Mouse (Mus musculus) v-Abl transformed pro-B cells (cell line): ENCODE data around the gene Kazn.

Experiments used
- in situ Hi-C, 2 experiments: fragments of 400-800 bp; cut with MboI; formaldehyde crosslinking; loops; one replicate each; pipeline ENCODE4 v1.15.1; 2025; ENCODE audit not compliant: unreplicated experiment in 2 of 2

Gene Kazn

DNA sequence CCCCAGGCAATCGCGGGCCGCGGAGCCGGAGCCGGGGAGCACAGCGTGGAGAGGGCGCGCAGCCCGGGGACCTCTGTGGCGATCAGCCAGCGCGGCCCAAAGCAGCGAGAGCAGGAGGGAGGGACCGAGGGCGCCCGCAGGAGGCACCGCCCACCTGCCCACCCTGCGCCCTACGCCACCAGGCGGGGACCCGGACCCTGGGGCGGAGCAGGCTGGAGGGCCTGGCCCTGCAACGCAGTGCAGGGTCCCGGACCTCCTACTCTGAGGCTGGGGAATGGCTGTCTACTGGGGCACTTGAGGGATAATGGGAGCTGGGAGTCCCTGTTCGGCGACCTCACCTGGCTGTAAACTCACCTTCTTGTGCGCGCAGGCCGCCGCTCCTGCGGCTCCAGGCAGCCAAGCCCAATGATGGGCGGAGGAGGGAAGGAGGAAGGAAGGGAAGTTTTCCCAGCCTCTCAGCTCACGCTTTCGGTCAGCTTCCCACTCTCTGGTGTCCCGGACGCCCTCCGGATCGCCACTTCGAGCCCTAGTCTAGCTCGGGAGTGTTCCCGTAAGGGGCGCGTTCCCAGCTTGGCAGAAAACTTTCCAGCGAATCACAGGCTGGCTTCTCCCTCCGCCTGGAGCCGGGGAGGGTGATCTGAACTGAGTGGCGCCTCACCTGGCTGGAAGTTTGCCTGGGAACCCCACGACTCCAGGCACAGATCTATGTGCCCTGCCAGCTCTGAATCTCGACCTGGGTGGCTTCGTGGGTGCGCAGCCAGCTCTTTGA lies 154.9 kb downstream of the Kazn start, which contains the start of gene Tmem51:
Tmem51 (minus strand) TSS at position 174 of the 769 bp plus-strand sequence.
- in situ Hi-C loops = no loop called here

DNA sequence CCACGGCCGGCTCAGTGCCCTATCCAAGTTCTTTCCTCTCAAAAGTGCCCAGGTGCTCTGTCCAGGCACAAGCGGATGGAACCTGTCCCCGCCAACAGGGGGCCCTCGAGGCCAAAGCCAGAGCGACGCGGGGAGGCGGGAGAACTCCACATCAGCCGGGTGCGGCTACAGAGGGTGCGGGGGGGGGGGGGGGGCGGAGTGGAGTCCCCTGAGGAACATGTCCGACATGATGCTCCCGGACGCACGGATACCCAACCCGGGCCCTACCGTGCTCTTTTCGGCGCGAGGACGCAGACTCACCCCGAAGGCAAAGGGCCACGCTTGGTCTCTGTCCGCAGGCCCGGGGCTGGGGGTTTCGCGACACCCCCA lies 155.5 kb downstream of the Kazn start:
- in situ Hi-C loops = no loop called here

DNA sequence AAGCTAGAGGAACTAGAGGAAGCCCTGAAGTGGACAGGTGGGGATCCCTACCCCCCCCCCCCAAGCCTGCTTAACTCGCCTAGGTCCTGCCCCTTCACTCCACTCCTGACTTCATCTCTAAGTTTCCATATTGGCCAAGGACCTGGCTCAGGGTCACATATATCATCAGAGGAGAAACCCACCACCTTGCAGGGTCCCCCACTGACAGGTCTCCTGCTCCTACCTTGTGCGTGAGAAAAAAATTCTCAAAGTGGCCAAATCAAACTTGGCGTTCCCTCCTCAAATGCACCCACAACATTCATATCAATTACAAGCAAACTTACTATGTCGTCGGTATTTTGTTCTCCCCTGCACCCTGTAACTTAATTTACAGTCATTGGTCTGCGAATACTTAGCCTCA lies 156.0 kb downstream of the Kazn start:
- in situ Hi-C loops = no loop called here

DNA sequence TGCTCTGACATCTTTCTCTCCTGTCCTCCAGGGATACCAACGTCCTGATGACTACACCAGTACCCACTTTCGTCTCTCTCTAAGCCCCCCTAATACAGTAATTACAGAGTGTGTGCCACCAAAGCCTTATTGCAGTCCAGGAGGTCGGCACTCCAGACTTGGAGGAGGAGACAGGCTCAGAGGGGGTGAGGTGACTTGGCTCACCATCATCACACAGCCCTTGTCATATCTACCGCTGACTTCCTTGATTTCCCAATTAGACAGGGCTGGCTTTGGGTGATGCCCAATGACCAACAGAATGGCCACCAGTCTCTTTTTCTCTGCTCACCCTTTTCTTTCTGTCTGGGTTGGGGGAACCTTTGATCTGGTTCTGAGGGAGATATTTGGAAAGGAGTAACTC lies 156.5 kb downstream of the Kazn start:
- in situ Hi-C loops = no loop called here

DNA sequence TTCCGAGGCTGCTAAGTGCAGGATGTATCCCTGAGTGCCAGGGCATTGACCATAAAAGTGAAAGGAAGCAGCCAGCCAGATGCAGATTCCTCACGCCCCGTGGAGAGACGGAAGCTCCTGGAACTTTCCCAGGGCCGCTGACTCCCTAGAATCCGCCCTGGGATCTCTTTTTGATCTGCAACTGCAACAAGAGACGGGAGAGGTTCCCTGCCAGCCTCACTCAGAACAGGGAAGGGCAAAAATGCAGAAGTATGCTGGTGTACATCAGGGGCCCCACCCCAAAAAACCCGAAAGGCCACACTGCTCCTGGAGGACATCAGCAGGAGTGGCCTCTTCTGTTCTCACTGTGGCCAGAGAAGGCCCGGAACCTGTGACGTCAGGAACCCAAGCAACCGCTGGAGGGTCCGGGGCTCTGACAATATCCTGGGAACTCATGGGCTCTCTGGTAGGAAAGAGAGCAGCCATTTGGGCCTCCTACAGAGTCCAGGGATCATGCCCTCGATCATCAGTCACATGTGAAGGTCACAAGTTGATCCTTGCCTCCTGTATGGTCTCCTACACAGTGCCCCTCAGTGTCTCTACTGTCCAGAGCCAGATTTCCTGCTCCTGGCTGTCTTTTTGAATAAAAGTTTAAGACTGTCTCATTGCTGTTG lies 157.4 kb downstream of the Kazn start:
- in situ Hi-C loops = no loop called here

DNA sequence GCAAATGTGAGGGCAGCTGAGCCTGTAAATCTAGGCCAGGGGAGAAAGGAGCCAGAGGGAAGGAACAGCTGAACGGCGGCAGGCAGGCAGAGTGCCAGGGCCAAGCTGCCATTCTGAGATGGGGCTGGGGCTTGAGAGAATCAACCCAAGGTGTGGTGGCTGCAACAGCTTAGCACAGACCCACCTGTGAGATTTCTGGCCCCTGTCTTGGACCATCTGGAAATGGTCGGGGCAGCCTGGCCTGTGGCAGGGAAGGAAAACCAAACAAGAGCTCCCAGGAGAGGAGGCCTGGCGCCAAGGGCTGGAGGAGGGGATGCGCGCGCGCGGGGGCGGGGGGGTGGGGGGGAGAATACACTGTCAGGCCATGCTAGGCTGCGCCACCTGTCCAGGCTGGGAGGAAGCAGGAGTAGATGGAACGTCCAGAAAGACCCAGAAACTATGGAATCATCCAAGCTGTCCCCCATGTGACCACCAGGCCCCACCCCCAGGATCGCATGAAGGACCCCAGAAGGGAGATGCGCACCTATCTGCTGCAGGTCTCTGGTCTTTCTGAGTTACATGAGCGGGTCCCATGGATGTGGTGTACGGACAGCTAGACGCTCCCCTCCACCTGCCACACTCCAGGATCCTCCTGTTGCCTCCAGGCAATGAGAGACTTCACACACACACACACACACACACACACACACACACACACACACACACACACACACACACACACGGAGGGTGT lies 158.1 kb downstream of the Kazn start:
- in situ Hi-C loops = no loop called here

DNA sequence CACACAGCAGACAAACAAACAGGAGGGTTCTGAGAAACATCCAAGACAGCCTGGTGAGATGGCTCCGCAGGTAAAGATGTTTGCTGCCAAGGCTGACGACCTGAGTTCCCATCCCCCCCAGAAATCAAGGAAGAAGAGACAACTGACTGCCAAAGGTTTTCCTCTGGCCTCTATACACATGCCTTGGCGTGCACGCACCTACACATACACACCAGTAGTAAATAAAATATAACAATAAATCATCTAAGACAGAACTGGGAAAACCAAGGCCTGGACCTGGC lies 158.8 kb downstream of the Kazn start:
- in situ Hi-C loops = no loop called here

DNA sequence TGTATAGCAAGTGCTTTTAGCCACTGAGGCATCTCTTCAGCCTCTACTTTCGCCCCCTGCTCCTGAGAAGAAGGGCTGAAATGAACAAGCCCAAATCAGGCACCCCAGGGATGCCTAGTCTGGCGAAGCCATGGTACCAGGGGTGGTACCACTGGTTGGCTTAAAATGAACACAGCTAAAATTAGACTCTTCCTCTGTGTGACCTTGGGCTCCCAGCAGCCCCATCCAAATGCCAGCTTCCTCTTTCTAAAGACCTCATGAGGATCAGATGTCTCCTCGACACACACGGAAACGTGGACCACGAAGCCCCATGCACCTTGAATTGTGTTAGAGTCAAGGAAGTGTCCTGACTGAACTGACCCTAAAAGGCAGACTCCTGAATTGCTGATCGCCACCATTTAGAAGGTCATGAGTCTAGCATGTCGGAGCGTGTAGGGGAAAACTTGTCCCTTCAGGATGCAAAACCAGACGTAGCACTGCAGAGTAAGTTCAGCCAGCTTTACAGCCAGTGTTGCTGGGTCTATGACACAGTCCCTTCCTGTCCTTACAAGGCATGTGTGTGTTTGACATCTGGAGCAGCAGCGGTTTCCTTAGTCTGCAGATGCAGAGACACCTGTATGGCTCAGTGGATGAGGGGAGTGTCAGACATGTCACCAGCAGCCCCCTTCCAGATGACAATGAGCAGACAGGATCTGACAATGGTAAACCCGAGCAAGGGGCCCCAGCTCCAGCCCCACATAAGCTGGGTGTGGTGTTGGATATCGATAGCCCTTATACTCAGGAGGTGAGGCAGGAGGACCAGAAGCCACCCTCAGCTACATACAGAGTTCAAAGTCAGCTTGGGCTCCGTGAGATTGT lies 159.3 kb downstream of the Kazn start:
- in situ Hi-C loops = no loop called here

DNA sequence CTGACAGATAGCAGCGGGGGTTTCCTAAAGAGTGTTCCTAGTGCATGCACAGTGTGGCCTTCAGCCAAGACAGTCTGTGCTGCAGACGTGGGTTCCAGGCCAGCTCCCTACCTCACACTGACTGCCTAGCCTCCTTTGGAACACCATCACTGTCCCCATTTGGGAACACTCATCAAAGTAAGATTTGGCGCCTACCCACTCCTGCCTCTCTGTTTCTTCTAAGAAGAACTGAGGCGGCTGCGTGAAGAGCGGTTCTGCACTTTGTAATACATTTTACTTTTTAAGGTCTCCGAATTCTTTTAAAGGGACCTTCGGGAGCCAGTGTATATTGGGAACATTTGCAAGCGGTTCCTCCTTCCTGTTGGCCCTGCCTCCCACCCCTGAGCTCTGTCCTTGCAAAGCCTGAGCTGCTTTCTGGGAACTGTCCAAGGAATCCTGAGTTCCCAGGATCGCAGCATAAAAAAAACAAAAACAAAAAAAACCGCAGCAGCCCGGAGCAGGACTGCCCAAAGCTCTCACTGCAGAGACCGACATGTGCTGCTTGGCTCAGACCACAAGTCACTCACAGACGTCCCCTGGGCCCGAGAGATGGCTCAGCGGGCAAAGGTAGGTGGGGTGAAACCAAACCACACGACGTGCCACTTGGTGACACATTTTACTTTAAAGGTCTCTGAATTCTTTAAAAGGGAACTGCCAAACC lies 161.5 kb downstream of the Kazn start:
- in situ Hi-C loops = no loop called here

DNA sequence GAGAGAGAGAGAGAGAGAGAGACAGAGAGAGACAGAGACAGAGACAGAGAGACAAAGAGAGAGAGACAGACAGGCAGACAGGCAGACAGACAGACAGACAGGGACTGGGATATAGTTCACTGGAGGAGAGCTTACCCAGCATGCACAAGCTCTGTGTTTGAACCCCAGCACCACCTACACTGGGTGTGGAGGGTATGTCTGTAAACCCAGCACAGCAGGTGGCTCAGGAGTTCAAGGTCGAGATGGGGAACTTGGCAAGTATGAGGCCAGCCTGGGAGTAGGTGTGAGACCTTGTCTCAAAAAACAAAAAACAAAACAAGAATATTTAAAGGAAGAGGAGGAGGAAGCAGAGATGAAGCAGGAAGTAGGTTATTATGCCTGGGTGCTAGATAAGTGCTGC lies 162.3 kb downstream of the Kazn start:
- in situ Hi-C loops = no loop called here

DNA sequence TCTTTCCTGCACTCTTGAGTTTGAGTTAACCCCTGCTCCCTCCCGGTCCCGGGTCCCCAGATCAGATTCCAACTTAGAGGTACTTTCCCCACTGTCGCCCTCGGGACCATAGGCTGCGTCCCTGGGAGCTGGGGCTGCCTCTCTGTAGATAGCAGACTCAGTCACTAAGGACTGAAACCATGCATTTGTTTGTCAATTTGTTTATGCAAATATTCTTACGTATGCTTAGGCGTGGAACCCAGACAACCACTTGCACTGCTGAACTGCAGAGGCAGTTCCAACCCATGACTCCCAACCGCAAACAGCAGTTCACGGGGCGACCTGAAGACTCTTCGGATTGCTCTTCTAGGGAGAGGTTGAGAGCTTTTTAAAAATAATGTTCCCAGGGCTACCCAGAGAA lies 163.3 kb downstream of the Kazn start:
- in situ Hi-C loops = no loop called here

DNA sequence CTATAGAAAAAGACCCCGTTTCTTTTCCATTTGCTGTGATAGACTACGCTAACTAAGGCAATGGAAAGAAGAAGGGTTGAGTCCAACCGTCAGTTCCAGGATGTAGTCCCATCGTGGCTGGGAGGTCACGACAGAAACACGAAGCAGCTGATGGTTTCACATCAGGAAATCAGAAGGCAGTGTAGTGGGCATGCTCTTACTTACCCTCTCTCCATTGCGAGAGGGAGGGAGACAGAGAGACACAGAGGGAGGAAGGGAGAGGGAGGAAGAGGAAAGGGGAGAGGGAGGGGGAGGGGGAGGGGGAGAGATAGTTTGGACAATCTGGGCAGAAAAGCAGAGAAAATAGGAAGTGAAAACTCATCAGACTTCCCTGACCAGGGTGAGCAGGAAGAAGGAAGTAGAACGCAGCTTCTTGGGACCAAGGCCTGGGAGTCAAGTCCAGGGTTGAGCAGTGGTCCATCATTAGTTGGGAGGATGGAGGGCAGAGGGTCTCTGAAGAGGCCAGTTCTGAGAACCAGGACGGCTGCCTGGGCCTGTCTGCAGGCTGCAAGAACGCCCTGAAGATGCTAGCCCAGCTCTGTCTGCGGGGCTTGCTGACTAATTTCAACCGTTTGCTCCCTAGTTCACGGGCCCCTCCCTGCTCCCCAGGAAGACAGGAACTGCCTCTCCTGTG lies 165.0 kb downstream of the Kazn start:
- in situ Hi-C loops = no loop called here

DNA sequence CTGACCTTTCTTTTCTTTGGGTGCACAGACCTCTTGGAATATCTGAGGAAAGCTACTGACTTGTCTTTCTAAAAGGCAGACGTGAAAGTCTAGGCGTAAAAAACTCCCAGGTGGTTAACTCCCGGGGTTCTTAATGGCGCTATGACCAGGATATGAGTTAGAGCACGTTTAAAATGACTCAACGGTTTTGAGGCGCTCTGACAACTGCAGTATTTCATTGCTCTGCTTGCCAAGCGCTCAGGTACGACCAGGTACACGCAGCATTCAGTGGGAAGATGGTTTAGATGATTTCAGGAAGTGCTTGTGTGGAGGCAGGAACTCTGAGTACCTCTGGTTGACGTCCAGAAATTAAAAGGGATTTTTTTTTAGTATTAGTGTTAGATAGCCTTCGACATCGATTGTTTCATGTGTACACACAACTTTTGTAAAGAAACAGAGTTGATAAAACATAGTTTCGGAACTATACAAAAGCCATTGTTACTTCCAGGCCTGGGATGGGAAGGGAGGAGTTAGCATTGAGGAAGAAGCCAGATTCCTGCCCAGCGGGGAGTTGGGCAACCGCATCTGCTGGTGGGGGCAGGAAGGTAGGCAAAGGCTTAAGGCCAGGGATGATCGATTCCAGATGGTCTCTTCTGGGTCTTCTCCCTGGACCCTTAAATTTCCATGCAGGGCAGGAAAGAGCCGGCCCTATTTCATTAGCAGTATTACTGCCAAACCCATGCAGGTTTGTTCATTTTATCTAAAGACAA lies 167.8 kb downstream of the Kazn start:
- in situ Hi-C loops = no loop called here

DNA sequence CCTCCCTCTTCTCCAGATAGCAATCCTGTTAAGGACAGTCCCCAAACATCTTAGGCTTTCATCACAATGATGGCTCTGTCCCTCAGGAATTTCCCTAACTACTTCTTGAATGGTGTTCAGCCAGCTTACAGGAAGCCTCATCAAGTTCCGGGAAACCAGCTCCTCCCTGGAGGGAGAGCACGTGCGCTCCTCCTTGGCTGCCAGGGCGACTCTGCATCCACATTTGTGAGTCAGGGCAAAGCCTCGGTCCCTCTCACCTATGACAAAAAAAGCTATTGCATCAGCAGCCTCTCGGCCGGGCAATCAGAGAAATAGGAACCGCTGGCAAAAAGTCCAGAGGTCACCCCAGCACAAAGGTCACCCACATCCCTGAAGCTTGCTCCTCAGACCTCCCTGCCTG lies 168.4 kb downstream of the Kazn start:
- in situ Hi-C loops = no loop called here

DNA sequence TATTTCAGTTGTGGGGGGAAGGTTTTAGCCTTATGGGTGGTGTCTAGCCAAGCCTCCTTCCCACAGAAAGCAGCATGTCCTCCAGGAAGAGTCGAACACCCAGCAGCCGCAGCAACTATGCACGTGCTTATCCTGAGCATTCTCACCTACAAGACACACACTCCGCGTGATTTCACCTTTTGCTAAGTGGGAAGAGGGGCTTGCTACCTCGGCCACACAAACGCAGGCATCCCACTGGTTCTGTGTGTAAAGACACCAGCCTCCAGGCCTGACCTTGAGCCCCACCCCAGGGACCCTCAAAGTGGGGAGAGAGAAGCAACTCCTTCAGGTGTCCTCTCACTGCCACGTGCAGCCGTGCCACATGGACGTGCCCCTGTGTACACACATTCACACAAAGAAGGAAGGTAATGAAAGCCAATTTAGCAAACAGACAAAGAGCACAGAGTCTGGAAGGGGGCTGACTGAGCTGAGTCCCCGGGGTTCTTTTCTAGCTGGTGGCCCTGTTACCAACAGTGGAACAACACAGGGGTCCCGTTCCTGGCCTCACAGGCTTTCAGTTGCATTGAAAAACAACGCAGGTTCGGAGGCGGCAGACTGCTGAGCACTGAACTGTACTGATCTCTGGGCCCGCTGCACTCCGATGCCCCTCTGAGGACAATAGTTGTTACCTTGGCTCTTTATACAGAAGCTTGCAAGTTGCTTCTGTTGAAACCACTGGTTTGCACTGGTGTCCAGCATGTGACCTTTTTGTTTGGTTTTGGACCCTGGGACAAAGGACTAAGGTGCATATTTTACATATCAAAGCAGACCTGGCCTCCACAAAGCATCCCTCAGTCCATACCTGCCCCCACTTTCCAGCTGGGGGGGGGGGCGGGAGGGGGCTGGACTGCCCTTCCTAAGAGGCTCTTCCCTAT lies 170.0 kb downstream of the Kazn start:
- in situ Hi-C loops = no loop called here

DNA sequence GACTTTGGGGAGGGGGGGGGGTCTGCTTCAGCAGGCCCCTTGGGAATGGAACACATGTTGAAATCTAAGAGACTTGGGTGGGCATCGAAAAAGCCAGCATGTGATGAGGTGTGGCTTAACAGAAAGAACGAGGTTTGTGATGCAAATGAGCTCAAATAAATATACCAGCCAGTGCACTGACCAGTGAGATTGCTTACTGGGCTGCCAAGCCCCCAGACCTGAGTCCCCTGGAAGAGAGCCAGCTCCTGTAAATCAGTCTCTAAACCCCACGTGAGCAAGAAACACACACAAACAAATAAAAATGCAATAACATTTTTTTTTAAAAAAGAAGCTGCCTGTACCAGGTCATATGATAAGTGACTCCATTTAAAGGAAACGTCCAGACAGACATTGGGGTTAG lies 172.6 kb downstream of the Kazn start:
- in situ Hi-C loops = no loop called here

DNA sequence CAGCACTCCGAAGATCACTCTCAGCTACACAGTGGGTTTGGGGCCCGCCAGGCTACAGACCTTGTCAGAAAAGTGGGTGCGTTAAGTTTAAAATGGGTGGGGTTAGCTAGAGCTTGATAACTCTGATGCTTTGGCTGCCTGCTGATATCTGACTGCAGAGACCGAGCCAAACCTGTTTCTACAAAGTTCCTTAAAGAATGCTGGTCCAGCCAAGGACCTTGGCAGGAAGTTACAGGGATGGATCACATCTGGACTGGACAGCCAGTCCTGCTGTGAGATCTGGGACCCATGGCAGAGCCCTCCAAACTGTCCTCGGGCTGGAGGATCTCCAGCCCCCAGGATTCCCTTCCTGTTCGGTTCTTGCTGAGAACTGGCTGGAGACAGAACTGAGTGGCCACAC lies 173.4 kb downstream of the Kazn start:
- in situ Hi-C loops = no loop called here

DNA sequence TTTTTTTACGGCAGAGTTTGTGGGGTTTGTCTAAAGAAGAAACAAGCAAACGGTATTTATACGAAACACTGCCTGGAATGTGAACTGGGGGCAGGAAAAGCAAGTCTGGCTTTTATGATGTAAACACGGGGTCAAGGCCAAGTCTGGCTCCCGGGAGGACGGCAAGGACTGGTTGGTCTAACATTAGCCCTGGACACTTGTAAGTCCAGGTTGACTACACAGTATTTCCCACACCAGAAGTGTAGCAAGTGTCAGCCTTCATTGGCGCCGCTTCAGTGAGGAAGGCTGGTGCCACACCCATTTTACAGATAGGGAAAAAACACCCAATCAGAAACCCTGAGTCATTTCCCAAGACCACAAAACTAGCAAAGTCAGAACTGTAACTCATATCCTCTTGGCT lies 173.9 kb downstream of the Kazn start:
- in situ Hi-C loops = no loop called here
